In genomic region chr13:14327252-14327651, GRCm38 (mm10) we compare ENCODE assay signal across 16 mouse cellular contexts.
"Had no signal": no experiment of that assay in that cellular context is flagged by ENCODE, and none has a peak within 500 bp of the region (broad histone marks: within the 10 kb centered on the region; RNA-seq: fewer than 3 reads in every experiment).

No protein-coding gene starts in this region.

- H3K4me3 ChIP-seq: neural tube, embryonic 13.5 days; neural tube, embryonic 15.5 days; stomach, embryonic 15.5 days had no signal

- H3K9ac ChIP-seq: neural tube, embryonic 13.5 days; neural tube, embryonic 15.5 days; stomach, embryonic 15.5 days had no signal

- H3K4me1 ChIP-seq: neural tube, embryonic 13.5 days; neural tube, embryonic 15.5 days; stomach, embryonic 15.5 days had no signal

- H3K9me3 ChIP-seq: neural tube, embryonic 13.5 days; stomach, embryonic 15.5 days had no signal

- H3K4me2 ChIP-seq: neural tube, embryonic 13.5 days; neural tube, embryonic 15.5 days; stomach, embryonic 15.5 days had no signal

- H3K36me3 ChIP-seq: neural tube, embryonic 15.5 days; stomach, embryonic 15.5 days had no signal

- DNase-seq: retina, postnatal 1 day; right cerebral cortex, adult 18-20 months; right cerebral cortex, postnatal 14 days; right cerebral cortex, postnatal 25 days; right cerebral cortex, postnatal 4 days; spleen, adult 18-20 months; thymus, adult 18-20 months; thymus, adult 2 months; thymus, postnatal 14 days; thymus, postnatal 25 days; thymus, postnatal 36 days; thymus, postnatal 4 days had no signal

- H3K27ac ChIP-seq: neural tube, embryonic 13.5 days; neural tube, embryonic 15.5 days; stomach, embryonic 15.5 days; stomach, postnatal 0 days had no signal

- H3K27me3 ChIP-seq: neural tube, embryonic 13.5 days; neural tube, embryonic 15.5 days; stomach, embryonic 15.5 days had no signal
